9 mouse cellular contexts compared by ENCODE assay signal in genomic region chr9:109093786-109094552, GRCm38 (mm10). TPM values are rescaled to one million over a fixed set of nuclear protein-coding genes. Genes with fewer than 3 reads are reported as not detected.
DNase-seq lines count a peak whose midpoint lies in the region; ATAC-seq lines count a peak whose summit lies in the region.
"Had no signal": no experiment of that assay in that cellular context is flagged by ENCODE, and none has a peak within 500 bp of the region (broad histone marks: within the 10 kb centered on the region; RNA-seq: fewer than 3 reads in every experiment).

No protein-coding gene starts in this region.

- H3K9me3 ChIP-seq in embryonic facial prominence, embryonic 11.5 days (replicated peaks; ENCODE audit: control insufficient read depth, low read length): no peaks in the 10 kb centered on the region
- H3K9me3 ChIP-seq in heart, embryonic 11.5 days (replicated peaks; ENCODE audit: control insufficient read depth, low read length): no peaks in the 10 kb centered on the region
- no peaks in the 10 kb centered on the region for H3K9me3 ChIP-seq in kidney, embryonic 15.5 days (replicated peaks)

- intact Hi-C loops in gastrocnemius, postnatal 36 days (cut with DNase I): no loop called here

- no peak for ATAC-seq in embryonic facial prominence, embryonic 11.5 days (replicated peaks; ENCODE audit: insufficient number of reproducible peaks, low FRiP score, low TSS enrichment, low read depth)
- ATAC-seq in heart, embryonic 11.5 days (replicated peaks; ENCODE audit: insufficient number of reproducible peaks, low FRiP score, low TSS enrichment): no peak
- ATAC-seq in kidney, embryonic 15.5 days (replicated peaks; ENCODE audit: low FRiP score): 0 out of 2 replicates have a peak, but pooled peaks have one; percentile 0

- no peaks in the 10 kb centered on the region for H3K27me3 ChIP-seq in embryonic facial prominence, embryonic 11.5 days (ENCODE audit: control insufficient read depth, insufficient read depth, low read length)
- H3K27me3 ChIP-seq in heart, embryonic 11.5 days (ENCODE audit: control insufficient read depth, insufficient read depth, low read length): no peaks in the 10 kb centered on the region
- H3K27me3 ChIP-seq in kidney, embryonic 15.5 days: no peaks in the 10 kb centered on the region

- no peak for DNase-seq in embryonic facial prominence, embryonic 11.5 days (ENCODE audit: low spot score)
- DNase-seq in lung, postnatal 14 days: peak; percentile 65
- no peak for DNase-seq in right cerebral cortex, postnatal 4 days
- DNase-seq in T-cell, adult 2 months (ENCODE audit: low spot score): no peak
- no peak for DNase-seq in gastrocnemius, postnatal 36 days
- DNase-seq in gastrocnemius, adult 8-10 months (ENCODE audit: low spot score in 2 of 2): no peak

- H3K4me2 ChIP-seq in embryonic facial prominence, embryonic 11.5 days (ENCODE audit: low read depth, low read length): peak overlapping the region; percentile 79
- peak overlapping the region; percentile 88 for H3K4me2 ChIP-seq in heart, embryonic 11.5 days
- peak overlapping the region; percentile 86 for H3K4me2 ChIP-seq in kidney, embryonic 15.5 days

- peaks cover 2% of the 10 kb centered on the region for H3K4me1 ChIP-seq in embryonic facial prominence, embryonic 11.5 days (ENCODE audit: control insufficient read depth, insufficient read depth, low read length)
- H3K4me1 ChIP-seq in heart, embryonic 11.5 days (ENCODE audit: control insufficient read depth, insufficient read depth, low read length): peaks cover 41% of the 10 kb centered on the region
- peaks cover 72% of the 10 kb centered on the region for H3K4me1 ChIP-seq in kidney, embryonic 15.5 days

- no peak overlapping the region for H3K9ac ChIP-seq in embryonic facial prominence, embryonic 11.5 days (replicated peaks; ENCODE audit: low read length)
- H3K9ac ChIP-seq in heart, embryonic 11.5 days (ENCODE audit: low read depth, low read length): no peak overlapping the region; the same call in 1 of the 2 replicates
- peak overlapping the region; percentile 84; the same call in 1 of the 2 replicates for H3K9ac ChIP-seq in kidney, embryonic 15.5 days

- H3K27ac ChIP-seq in embryonic facial prominence, embryonic 11.5 days (replicated peaks; ENCODE audit: low read depth, low read length): peak overlapping the region; percentile 99
- H3K27ac ChIP-seq in heart, embryonic 11.5 days (ENCODE audit: low read depth, low read length): 0 out of 2 replicates have a peak overlapping the region, but pooled peaks have one; percentile 97
- H3K27ac ChIP-seq in kidney, embryonic 15.5 days: peak overlapping the region; percentile 98
- H3K27ac ChIP-seq: macrophage had no signal

- no peaks in the 10 kb centered on the region for H3K36me3 ChIP-seq in embryonic facial prominence, embryonic 11.5 days (replicated peaks; ENCODE audit: control insufficient read depth, insufficient read depth, low read depth, low read length)
- H3K36me3 ChIP-seq in heart, embryonic 11.5 days (ENCODE audit: control insufficient read depth, insufficient read depth, low read length): 0 out of 2 replicates have a peak, but pooled peaks cover 3% of the 10 kb centered on the region
- peaks cover 17% of the 10 kb centered on the region for H3K36me3 ChIP-seq in kidney, embryonic 15.5 days

- WGBS in embryonic facial prominence, embryonic 11.5 days: 14% methylated on average over 11 of the region's 11 CpGs
- 15% methylated on average over 11 of the region's 11 CpGs for WGBS in heart, embryonic 11.5 days (ENCODE audit: insufficient replicate concordance)
- WGBS in kidney, embryonic 15.5 days: 9% methylated on average over 11 of the region's 11 CpGs

- no peak overlapping the region for H3K4me3 ChIP-seq in embryonic facial prominence, embryonic 11.5 days (ENCODE audit: low read depth, low read length)
- H3K4me3 ChIP-seq in heart, embryonic 11.5 days (ENCODE audit: low read depth, low read length): peak overlapping the region; percentile 72
- H3K4me3 ChIP-seq in kidney, embryonic 15.5 days (replicated peaks): peak overlapping the region; percentile 67

RNA-seq across cellular contexts. Expression of gene Plxnb1, which starts 1.2 kb away (rescaled TPM):
- polyA plus RNA-seq in embryonic facial prominence, embryonic 11.5 days (2014; fragmentation: Nextera tagmentation; extraction: Ambion mirVana): 9.6 and 10.1 TPM in 2 replicates
- polyA plus RNA-seq in heart, embryonic 11.5 days (2014; fragmentation: Nextera tagmentation; extraction: Ambion mirVana): 5.5 and 6.8 TPM in 2 replicates
- polyA plus RNA-seq in kidney, embryonic 15.5 days (2015; fragmentation: Nextera tagmentation; extraction: Ambion mirVana): 15.2 and 19.4 TPM in 2 replicates
- total RNA-seq in gastrocnemius, postnatal 36 days (2021): under 1 TPM; 0.64 to 0.99 TPM
- total RNA-seq in gastrocnemius, adult 8-10 months (2022): under 1 TPM; 0.58 to 0.87 (median 0.74) TPM
- polyA plus RNA-seq: macrophage had no signal

RNA-seq across cellular contexts. Expression of gene Tma7, which starts 11.6 kb away (rescaled TPM):
- polyA plus RNA-seq in embryonic facial prominence, embryonic 11.5 days (2014; fragmentation: Nextera tagmentation; extraction: Ambion mirVana): 880 and 898 TPM in 2 replicates
- 776 and 790 TPM in 2 replicates for polyA plus RNA-seq in heart, embryonic 11.5 days (2014; fragmentation: Nextera tagmentation; extraction: Ambion mirVana)
- 616 and 693 TPM in 2 replicates for polyA plus RNA-seq in kidney, embryonic 15.5 days (2015; fragmentation: Nextera tagmentation; extraction: Ambion mirVana)
- 100 to 1,000 TPM; 245 to 268 TPM for total RNA-seq in gastrocnemius, postnatal 36 days (2021)
- 100 to 1,000 TPM; 297 to 369 (median 354) TPM for total RNA-seq in gastrocnemius, adult 8-10 months (2022)

RNA-seq across cellular contexts. Expression of gene Ccdc51, which starts 11.7 kb away (rescaled TPM):
- polyA plus RNA-seq in embryonic facial prominence, embryonic 11.5 days (2014; fragmentation: Nextera tagmentation; extraction: Ambion mirVana): 13.3 and 15.3 TPM in 2 replicates
- 15.5 and 15.8 TPM in 2 replicates for polyA plus RNA-seq in heart, embryonic 11.5 days (2014; fragmentation: Nextera tagmentation; extraction: Ambion mirVana)
- polyA plus RNA-seq in kidney, embryonic 15.5 days (2015; fragmentation: Nextera tagmentation; extraction: Ambion mirVana): 12.9 and 13.6 TPM in 2 replicates
- 1 to 10 TPM; 5.9 to 6.6 TPM for total RNA-seq in gastrocnemius, postnatal 36 days (2021)
- 1 to 10 TPM; 6.7 to 8.6 (median 7.8) TPM for total RNA-seq in gastrocnemius, adult 8-10 months (2022)

RNA-seq across cellular contexts. Expression of gene Atrip, which starts 20.0 kb away (rescaled TPM):
- 26.3 and 27.2 TPM in 2 replicates for polyA plus RNA-seq in embryonic facial prominence, embryonic 11.5 days (2014; fragmentation: Nextera tagmentation; extraction: Ambion mirVana)
- polyA plus RNA-seq in heart, embryonic 11.5 days (2014; fragmentation: Nextera tagmentation; extraction: Ambion mirVana): 18.0 and 18.6 TPM in 2 replicates
- 26.3 and 27.0 TPM in 2 replicates for polyA plus RNA-seq in kidney, embryonic 15.5 days (2015; fragmentation: Nextera tagmentation; extraction: Ambion mirVana)
- total RNA-seq in gastrocnemius, postnatal 36 days (2021): 1 to 10 TPM; 7.8 to 8.3 TPM
- total RNA-seq in gastrocnemius, adult 8-10 months (2022): 10 to 100 TPM in 3 of 4 experiments, 1 to 10 TPM in 1; 8.7 to 11.5 (median 10.7) TPM

RNA-seq across cellular contexts. Expression of gene Trex1, which starts 34.4 kb away (rescaled TPM):
- polyA plus RNA-seq in embryonic facial prominence, embryonic 11.5 days (2014; fragmentation: Nextera tagmentation; extraction: Ambion mirVana): 4.5 and 7.8 TPM in 2 replicates
- polyA plus RNA-seq in heart, embryonic 11.5 days (2014; fragmentation: Nextera tagmentation; extraction: Ambion mirVana): 5.7 and 7.0 TPM in 2 replicates
- 11.1 and 13.8 TPM in 2 replicates for polyA plus RNA-seq in kidney, embryonic 15.5 days (2015; fragmentation: Nextera tagmentation; extraction: Ambion mirVana)
- 10 to 100 TPM; 11.6 to 11.8 TPM for total RNA-seq in gastrocnemius, postnatal 36 days (2021)
- total RNA-seq in gastrocnemius, adult 8-10 months (2022): 10 to 100 TPM; 11.4 to 17.2 (median 13.0) TPM
